Mouse (Mus musculus): ENCODE data around the gene Sf3a2.

DNA sequence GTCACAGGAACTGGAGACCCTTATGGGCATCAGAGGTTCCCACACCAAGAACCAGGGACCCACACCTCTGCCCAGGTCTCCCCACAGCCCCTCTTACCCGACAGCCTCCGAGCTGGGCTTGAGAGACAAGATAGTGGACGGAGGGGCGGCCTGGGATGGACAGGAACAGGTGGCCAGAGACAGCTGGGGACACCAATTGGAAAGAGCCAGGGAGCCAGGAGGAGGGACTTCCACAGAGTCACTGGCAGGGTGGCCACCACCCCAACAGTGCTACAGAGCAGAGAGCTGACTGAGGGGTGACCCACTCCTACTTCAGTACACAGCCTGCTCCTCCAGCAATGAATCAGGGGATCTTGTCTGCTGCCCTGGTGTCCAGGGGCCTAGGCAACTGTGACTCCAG is 15.4 kb downstream of the Sf3a2 start, which contains the start of gene Jsrp1:
- TF ChIP-seq POLR2A (IDR thresholded peaks at IDR 0.05; ENCODE audit: extremely low read depth, insufficient read depth, low read length) (no peak), CTCF (IDR thresholded peaks at IDR 0.05; ENCODE audit: low read depth, low read length) (no peak)
